Mouse (Mus musculus) kidney, adult 2 months (tissue): ENCODE measurements at regions not wholly inside any gene's neighbourhood (a gene's known extent, or its start where the extent isn't known, plus 50 kb on each side); places are given as distances from the start of the nearest gene placed in this dataset.

Source experiments
- CTCF ChIP-seq: fragments of 200-500 bp; conservative IDR thresholded peaks from 2 replicates; pipeline ENCODE4 v1.5.1; 2011; ENCODE audit warnings: low read depth, mild to moderate bottlenecking, control low read depth, low read length, moderate library complexity, mixed read lengths; ENCODE audit not compliant: insufficient read depth, insufficient read length
- POLR2A ChIP-seq: fragments of 200-500 bp; IDR thresholded peaks from one replicate; pipeline ENCODE4 v1.6.1; 2011; ENCODE audit warnings: low read depth, low read length, control low read depth

DNA sequence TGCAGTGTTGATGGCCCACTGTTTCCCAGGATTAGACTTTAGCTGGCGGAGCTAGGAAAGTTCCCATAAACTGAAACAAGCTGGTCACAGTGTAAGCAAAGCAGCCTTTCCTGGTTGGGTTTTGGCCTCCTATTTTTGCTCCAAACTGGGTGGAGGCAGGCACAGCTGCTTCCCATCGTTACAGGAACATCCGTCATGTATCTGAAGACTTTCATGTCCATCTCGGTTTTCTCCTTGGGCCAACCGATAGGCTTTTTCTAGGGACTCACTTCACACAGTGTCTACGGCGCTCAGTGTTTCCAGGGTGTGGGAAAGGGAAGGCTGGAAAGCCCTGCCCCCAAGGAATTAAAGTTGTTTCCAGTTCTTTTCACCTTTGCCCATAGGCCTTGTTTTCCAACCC lies 158.6 kb downstream of the Ndfip2 start:
- TF ChIP-seq CTCF (no peak), POLR2A (no peak)
